Mouse (Mus musculus) midbrain, embryonic 10.5 days (tissue): Measurements from ENCODE around the gene Grin2b. TPM values are rescaled to one million over a fixed set of nuclear protein-coding genes. Genes with fewer than 3 reads are reported as not detected.
"Not testable (repeated sequence)": the region's sequence is repeated elsewhere in the genome, so short reads cannot be mapped to it uniquely, and the experiment has no call there.

Experiments
- DNase-seq: peaks from one replicate; pipeline ENCODE4 v3.0.0-alpha.2; 2017; ENCODE audit warnings: low spot score
- H3K27ac ChIP-seq: fragments of 300-500 bp; sonication (generic); replicated peaks from 2 replicates; pipeline ENCODE4 v1.5.1; 2016; ENCODE audit warnings: mild to moderate bottlenecking
- H3K27me3 ChIP-seq: fragments of 300-500 bp; sonication (generic); 2 replicates; pipeline ENCODE4 v1.6.1; 2016; ENCODE audit warnings: low read depth, mild to moderate bottlenecking; ENCODE audit not compliant: poor library complexity, severe bottlenecking
- H3K36me3 ChIP-seq: fragments of 300-500 bp; sonication (generic); 2 replicates; pipeline ENCODE4 v1.6.1; 2016; ENCODE audit warnings: mild to moderate bottlenecking, moderate library complexity
- H3K4me1 ChIP-seq: fragments of 300-500 bp; sonication (generic); 2 replicates; pipeline ENCODE4 v1.6.1; 2016
- H3K4me3 ChIP-seq: fragments of 300-500 bp; sonication (generic); 2 replicates; pipeline ENCODE4 v1.5.1; 2016; ENCODE audit warnings: mild to moderate bottlenecking, moderate library complexity
- H3K9me3 ChIP-seq: fragments of 300-500 bp; sonication (generic); replicated peaks from 2 replicates; pipeline ENCODE4 v1.6.1; 2016; ENCODE audit warnings: mild to moderate bottlenecking
- WGBS: fragments of 180-500 bp; shearing (Covaris S2); methylation state at CpG from one replicate; pipeline ENCODE4 v1.1.7; 2016; 5-methylcytosine and 5-hydroxymethylcytosine counted together
- polyA plus RNA-seq: library from polyadenylated mRNA; unstranded; fragments of >200 nt; fragmentation: Nextera tagmentation; extraction: Ambion mirVana; gene quantifications from 2 replicates; pipeline ENCODE4 v1.2.1, GENCODE M21; 2016

The Grin2b gene
- polyA plus RNA-seq, 1 experiment from 2014 or later, result 0.09 TPM

DNA sequence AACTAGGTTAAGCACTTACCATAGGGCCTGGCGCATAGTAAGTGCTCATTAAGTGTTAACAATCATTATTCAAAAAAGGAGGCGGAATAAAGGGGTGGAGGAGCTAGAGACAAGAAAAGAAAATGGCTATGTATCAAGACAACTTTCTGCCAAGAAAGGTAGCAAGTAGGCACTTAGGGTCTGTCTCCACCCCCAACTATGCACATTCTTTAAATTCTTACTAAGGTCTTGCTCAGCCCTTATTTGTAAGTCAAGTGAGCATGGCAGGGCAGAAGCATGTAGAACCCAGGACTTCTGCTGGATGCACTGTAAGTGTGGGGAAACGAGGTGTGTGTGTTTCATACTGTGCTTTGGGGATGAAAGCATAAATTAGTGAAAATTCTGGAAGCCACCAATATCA lies 329.6 kb downstream of the Grin2b start:
- 83% methylated on average over 3 of the region's 3 CpGs for WGBS

GRCm38 (mm10) chr6:135836353-135836752 lies 337.0 kb downstream of the Grin2b start:
- Histone ChIP-seq H3K4me1 (no peaks in the 10 kb centered on the region), H3K36me3 (no peaks in the 10 kb centered on the region), H3K4me3 (no peak overlapping the region), H3K27ac (no peak overlapping the region), H3K9me3 (no peaks in the 10 kb centered on the region), H3K27me3 (no peaks in the 10 kb centered on the region)
- 84% methylated on average over 4 of the region's 4 CpGs for WGBS
- DNase-seq, result no peak

More for the DNA sequence above, 329.6 kb downstream of the Grin2b start:
- Histone ChIP-seq H3K27me3 (no peaks in the 10 kb centered on the region), H3K9me3 (no peaks in the 10 kb centered on the region), H3K4me1 (no peaks in the 10 kb centered on the region), H3K27ac (no peak overlapping the region), H3K4me3 (no peak overlapping the region), H3K36me3 (no peaks in the 10 kb centered on the region)
- no peak for DNase-seq

DNA sequence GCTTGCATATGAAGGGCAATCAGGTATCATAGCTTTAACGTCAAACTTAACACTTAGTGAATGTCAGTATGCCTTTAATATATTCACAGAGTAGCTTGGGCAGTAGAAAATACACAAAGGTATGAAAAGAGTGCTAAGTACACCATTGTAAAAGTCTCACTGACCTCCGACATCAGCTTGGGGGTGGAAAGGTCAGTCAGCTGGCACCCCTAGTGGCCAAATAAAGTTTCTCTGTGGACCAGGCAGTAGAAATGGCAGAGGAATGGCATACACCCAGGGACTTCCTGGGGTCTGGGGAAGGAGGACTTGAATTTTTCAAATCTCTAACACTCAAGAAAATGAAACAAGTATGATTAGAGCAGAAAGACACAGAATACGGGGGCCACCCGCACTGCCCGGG lies 339.8 kb downstream of the Grin2b start:
- no peak for DNase-seq
- Histone ChIP-seq H3K4me3 (no peak overlapping the region), H3K36me3 (no peaks in the 10 kb centered on the region), H3K27me3 (no peaks in the 10 kb centered on the region), H3K9me3 (no peaks in the 10 kb centered on the region), H3K27ac (no peak overlapping the region), H3K4me1 (no peaks in the 10 kb centered on the region)
- WGBS, result 68% methylated on average over 5 of the region's 5 CpGs

- H3K36me3 ChIP-seq, result no peaks in the 10 kb centered on the region
- H3K27me3 ChIP-seq, result no peaks in the 10 kb centered on the region
- whole genome bisulfite sequencing, result 86% methylated on average over 3 of the region's 3 CpGs
- DNase-seq, result no peak
- no peaks in the 10 kb centered on the region for H3K9me3 ChIP-seq
- no peak overlapping the region for H3K4me3 ChIP-seq
- no peaks in the 10 kb centered on the region for H3K4me1 ChIP-seq
- no peak overlapping the region for H3K27ac ChIP-seq
Observed at GRCm38 (mm10) chr6:135832041-135832440, 341.3 kb downstream of the Grin2b start.

DNA sequence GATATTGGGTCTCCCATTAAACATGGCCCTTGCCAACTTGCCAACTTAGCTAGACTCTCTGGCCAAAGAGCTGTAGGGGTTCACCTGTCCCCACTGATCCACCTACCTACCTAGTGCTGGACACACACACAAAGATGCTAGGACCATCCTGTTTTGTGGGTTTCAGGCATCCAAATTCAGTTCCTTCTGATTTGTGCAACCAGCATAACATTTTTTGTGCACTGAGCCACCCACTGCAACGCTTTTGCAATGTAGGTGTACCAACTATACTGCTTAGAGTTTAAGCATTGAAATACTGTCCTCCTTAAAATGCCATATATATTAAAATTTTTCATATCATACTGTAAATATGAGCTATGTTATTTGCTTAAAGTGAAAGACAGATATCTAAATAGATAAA lies 342.3 kb downstream of the Grin2b start:
- no peaks in the 10 kb centered on the region for H3K36me3 ChIP-seq
- H3K9me3 ChIP-seq, result no peaks in the 10 kb centered on the region
- H3K4me1 ChIP-seq, result no peaks in the 10 kb centered on the region
- no peak overlapping the region for H3K27ac ChIP-seq
- no peaks in the 10 kb centered on the region for H3K27me3 ChIP-seq
- H3K4me3 ChIP-seq, result no peak overlapping the region
- no peak for DNase-seq
- WGBS, result 85% methylated on average over 1 of the region's 1 CpGs

- DNase-seq, result no peak
- Histone ChIP-seq H3K27ac (no peak overlapping the region), H3K4me3 (no peak overlapping the region), H3K9me3 (no peaks in the 10 kb centered on the region), H3K27me3 (no peaks in the 10 kb centered on the region), H3K4me1 (no peaks in the 10 kb centered on the region), H3K36me3 (no peaks in the 10 kb centered on the region)
- WGBS, result 79% methylated on average over 7 of the region's 7 CpGs
Observed at GRCm38 (mm10) chr6:135829458-135829857, 343.9 kb downstream of the Grin2b start.

DNA sequence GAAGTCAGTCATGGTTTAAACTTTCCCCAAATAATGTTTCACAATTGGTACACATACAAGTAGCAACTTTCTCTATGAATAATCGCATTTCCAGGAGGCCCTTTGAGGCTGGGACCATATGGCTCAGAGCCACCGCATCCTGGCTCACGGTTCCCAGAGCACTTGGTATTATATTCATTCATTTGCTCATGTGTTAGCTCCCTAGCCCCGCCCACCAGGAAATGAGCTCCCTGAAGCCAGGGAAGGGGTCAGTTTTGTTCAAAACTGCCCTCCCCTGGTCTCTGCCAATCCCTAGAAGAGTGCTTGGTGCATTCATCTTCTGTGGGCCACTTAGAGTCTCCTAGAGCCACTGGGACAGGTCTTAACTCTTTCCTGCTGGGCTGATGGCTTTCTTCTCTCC lies 344.3 kb downstream of the Grin2b start:
- Histone ChIP-seq H3K27me3 (no peaks in the 10 kb centered on the region), H3K4me1 (no peaks in the 10 kb centered on the region), H3K9me3 (no peaks in the 10 kb centered on the region), H3K27ac (no peak overlapping the region), H3K36me3 (no peaks in the 10 kb centered on the region), H3K4me3 (no peak overlapping the region)
- WGBS, result 62% methylated on average over 4 of the region's 4 CpGs
- DNase-seq, result no peak

DNA sequence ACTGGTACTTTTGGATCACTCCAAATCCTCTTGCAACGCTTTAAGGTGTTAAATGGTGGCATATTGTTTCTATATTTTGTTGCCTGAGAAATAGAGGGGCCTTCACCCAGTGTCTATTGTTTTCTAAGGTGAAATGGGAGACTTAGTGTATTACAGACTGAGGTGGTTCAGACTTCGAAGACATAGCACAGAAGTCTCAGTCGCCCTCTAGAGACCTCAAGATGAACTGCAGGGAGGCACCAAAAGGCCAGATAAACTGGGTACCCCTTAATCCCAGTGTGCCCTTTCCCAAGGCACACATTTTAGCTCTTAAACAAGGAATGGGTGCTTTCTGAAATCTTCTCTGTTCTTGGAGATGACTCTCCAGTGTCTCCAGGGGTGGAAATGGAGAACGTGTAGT lies 345.4 kb downstream of the Grin2b start:
- peak; percentile 40 for DNase-seq
- Histone ChIP-seq H3K9me3 (no peaks in the 10 kb centered on the region), H3K4me1 (no peaks in the 10 kb centered on the region), H3K27ac (no peak overlapping the region), H3K27me3 (no peaks in the 10 kb centered on the region), H3K36me3 (no peaks in the 10 kb centered on the region), H3K4me3 (no peak overlapping the region)
- 27% methylated on average over 4 of the region's 4 CpGs for WGBS

- no peak for DNase-seq
- H3K36me3 ChIP-seq, result no peaks in the 10 kb centered on the region
- 93% methylated on average over 3 of the region's 3 CpGs for WGBS
- H3K4me3 ChIP-seq, result no peak overlapping the region
- H3K9me3 ChIP-seq, result no peaks in the 10 kb centered on the region
- no peaks in the 10 kb centered on the region for H3K4me1 ChIP-seq
- H3K27me3 ChIP-seq, result no peaks in the 10 kb centered on the region
- H3K27ac ChIP-seq, result no peak overlapping the region
Observed at GRCm38 (mm10) chr6:135827317-135827716, 346.0 kb downstream of the Grin2b start.

- H3K27me3 ChIP-seq, H3K9me3 ChIP-seq, H3K4me3 ChIP-seq, H3K27ac ChIP-seq, H3K36me3 ChIP-seq, DNase-seq, H3K4me1 ChIP-seq: not testable (repeated sequence)
- over 99% methylated on average over 7 of the region's 7 CpGs for WGBS
Observed at GRCm38 (mm10) chr6:135826776-135827175, 346.5 kb downstream of the Grin2b start.

DNA sequence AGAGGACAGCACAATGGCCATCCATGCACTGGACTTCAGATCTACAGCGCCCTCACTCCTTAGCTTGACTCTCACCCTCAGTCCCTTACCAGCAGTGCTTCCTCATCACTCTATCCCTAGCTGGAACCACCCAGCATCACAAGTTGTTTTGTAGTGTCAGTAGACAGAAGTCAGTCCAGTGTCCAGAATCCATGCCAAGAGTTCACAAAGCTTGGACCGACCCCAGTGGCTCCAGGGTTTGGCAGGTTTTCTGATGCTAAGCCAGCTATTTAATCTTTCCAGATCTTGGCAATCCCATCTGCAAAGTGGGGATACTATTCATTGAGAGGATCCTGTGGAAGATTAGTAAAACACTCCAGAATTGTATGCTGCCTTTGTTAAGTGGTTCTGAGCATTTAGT lies 355.9 kb downstream of the Grin2b start:
- H3K4me1 ChIP-seq, result no peaks in the 10 kb centered on the region
- DNase-seq, result no peak
- no peaks in the 10 kb centered on the region for H3K9me3 ChIP-seq
- H3K36me3 ChIP-seq, result no peaks in the 10 kb centered on the region
- no peak overlapping the region for H3K4me3 ChIP-seq
- 95% methylated on average over 2 of the region's 2 CpGs for WGBS
- H3K27ac ChIP-seq, result no peak overlapping the region
- no peaks in the 10 kb centered on the region for H3K27me3 ChIP-seq

DNA sequence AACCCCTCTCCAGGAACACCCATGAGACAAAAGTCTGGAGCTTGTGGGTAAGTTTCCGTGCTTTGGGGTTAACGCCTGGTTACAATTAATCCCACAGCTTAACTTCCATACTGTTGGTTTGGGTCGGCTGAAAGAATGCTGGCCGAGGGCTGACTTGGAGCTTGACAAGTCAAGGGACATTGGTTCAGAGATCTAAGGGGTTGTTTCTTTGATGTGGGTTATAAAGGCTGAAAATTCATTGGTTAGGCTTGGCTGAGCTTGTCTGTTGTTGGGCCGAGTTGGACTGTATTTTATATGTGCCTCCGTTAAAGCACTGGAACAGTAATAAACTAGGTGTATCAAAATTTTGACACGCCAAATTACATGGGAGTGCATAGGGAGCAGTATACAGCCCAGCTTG lies 359.6 kb downstream of the Grin2b start:
- Histone ChIP-seq H3K27me3 (no peaks in the 10 kb centered on the region), H3K4me3 (no peak overlapping the region), H3K36me3 (no peaks in the 10 kb centered on the region), H3K27ac (no peak overlapping the region), H3K9me3 (no peaks in the 10 kb centered on the region), H3K4me1 (no peaks in the 10 kb centered on the region)
- 61% methylated on average over 7 of the region's 7 CpGs for WGBS
- no peak for DNase-seq

DNA sequence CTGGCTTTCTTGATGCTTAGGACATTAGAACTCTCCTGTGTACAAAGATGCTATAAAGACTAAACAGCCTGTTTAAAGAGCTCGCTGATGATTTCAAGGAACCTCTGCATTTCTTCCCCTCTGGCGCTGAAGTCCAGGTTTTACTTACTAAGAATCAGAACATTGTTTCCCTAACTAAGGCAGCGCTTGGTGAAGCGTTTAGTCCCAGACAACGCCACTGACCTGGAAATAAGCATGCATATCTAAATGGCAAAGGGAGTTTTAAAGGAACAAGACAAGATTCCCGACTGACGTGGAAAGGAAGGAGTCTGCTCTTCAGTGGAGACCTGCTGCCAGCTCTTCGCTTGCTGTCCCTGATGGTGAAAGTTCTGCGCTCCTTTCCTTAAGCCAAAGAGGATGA lies 367.9 kb downstream of the Grin2b start:
- WGBS, result 58% methylated on average over 9 of the region's 9 CpGs
- Histone ChIP-seq H3K4me1 (peaks cover 4% of the 10 kb centered on the region; the same call in 1 of the 2 replicates), H3K27me3 (no peaks in the 10 kb centered on the region), H3K4me3 (no peak overlapping the region), H3K36me3 (no peaks in the 10 kb centered on the region), H3K9me3 (no peaks in the 10 kb centered on the region), H3K27ac (no peak overlapping the region)
- no peak for DNase-seq

GRCm38 (mm10) chr6:135799949-135800348 lies 373.4 kb downstream of the Grin2b start:
- H3K36me3 ChIP-seq, result no peaks in the 10 kb centered on the region
- no peaks in the 10 kb centered on the region for H3K27me3 ChIP-seq
- H3K27ac ChIP-seq, result no peak overlapping the region
- WGBS, result 85% methylated on average over 8 of the region's 8 CpGs
- no peaks in the 10 kb centered on the region for H3K9me3 ChIP-seq
- H3K4me3 ChIP-seq, result no peak overlapping the region
- no peak for DNase-seq
- no peaks in the 10 kb centered on the region for H3K4me1 ChIP-seq
